Mouse (Mus musculus): Measurements from ENCODE around the gene Gosr2. TPM values are rescaled to one million over a fixed set of nuclear protein-coding genes. Genes with fewer than 3 reads are reported as not detected.

Gosr2 gene
- polyA plus RNA-seq, 1 experiment, result 73.9 TPM

DNA sequence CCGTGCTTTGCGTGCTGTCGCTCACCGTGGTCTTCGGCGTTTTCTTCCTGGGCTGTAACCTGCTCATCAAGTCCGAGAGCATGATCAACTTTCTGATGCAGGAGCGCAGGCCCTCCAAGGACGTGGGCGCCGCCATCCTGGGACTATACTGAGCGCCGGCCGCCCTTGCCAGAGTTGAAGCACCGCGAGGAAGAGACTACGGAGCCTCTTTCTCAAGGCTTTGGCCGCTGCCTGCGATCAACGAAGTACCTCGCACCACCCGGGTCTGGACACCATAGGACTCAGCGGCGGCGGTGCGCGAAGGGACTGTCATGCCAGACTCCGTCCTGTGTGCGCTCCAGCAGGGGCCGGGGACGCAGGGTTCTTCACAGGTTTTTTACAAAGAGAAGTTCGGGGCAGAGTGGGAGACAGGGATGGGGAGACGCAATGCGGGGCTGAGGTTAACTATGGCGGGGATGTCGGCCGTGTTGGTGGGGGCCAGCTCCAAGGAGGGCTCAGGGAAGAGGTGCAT lies 47.7 kb downstream of the Gosr2 start:
- Histone ChIP-seq H3K79me2 (ENCODE audit: control insufficient read depth, insufficient read depth) (no peaks in the 10 kb centered on the region), H3K4me3 (no peak overlapping the region), H3K4me2 (ENCODE audit: low read depth) (no peak overlapping the region), H3ac (ENCODE audit: control insufficient read depth, insufficient read length) (no peak overlapping the region), H3K36me3 (ENCODE audit: control insufficient read depth, insufficient read depth) (no peaks in the 10 kb centered on the region), H3K27me3 (ENCODE audit: control insufficient read depth, insufficient read depth, insufficient read length) (peaks cover 53% of the 10 kb centered on the region)
- TF ChIP-seq MYOD1 (IDR thresholded peaks at IDR 0.05; ENCODE audit: control insufficient read depth in 1 of 3, insufficient read length in 2 of 3, low read depth in 2 of 3) (no peak), REST (IDR thresholded peaks at IDR 0.05; ENCODE audit: insufficient read depth, insufficient read length) (no peak), SRF (IDR thresholded peaks at IDR 0.05; ENCODE audit: control insufficient read depth, insufficient read length, low read depth) (no peak), MAX (IDR thresholded peaks at IDR 0.05; ENCODE audit: low read depth) (no peak)

DNA sequence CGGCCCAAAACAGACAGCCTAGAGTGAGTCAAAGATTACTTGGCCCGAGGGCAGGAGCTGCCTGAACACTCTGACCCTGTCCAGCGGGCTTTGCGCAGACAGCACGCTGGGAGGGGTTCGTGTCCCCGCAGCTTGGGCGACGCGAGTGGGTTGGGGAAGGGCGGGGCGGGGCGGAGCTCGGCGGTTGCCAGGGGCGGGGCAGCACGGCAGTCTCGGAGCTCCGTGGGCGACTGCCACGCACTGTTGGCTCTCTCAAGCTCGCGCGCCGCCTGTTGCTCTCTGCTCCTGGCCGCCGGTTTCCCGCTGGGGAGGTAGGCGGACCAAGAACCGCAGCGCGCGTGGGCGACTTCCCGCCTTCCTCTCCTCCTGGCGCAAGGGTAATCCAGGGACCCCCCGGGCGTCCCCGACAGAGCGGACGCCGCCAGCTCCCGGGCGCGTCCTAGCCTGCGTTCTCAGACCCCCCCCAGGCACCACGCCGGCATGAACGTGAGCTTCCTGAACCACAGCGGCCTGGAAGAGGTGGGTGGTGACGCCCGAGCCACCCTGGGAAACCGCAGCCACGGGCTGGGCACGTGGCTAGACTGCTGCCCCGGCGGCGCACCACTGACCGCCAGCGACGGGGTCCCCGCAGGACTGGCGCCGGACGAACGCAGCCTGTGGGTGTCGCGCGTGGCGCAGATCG lies 48.3 kb downstream of the Gosr2 start, which contains the start of gene Rprml:
Rprml (plus strand) TSS at position 270 of the 682 bp plus-strand sequence.
- H3ac ChIP-seq (ENCODE audit: control insufficient read depth, insufficient read length), result no peak within 1 kb of the TSS
- peaks cover 53% of the 10 kb centered on the region for H3K27me3 ChIP-seq (ENCODE audit: control insufficient read depth, insufficient read depth, insufficient read length)
- no peak within 1 kb of the TSS for H3K4me3 ChIP-seq
- no peaks in the 10 kb centered on the region for H3K36me3 ChIP-seq (ENCODE audit: control insufficient read depth, insufficient read depth)
- no peak within 1 kb of the TSS for H3K4me2 ChIP-seq (ENCODE audit: low read depth)
- TF ChIP-seq E2F4 (IDR thresholded peaks at IDR 0.05; ENCODE audit: insufficient read depth), result no peak
- no peak for TF ChIP-seq MYOG (IDR thresholded peaks at IDR 0.05; ENCODE audit: control insufficient read depth in 1 of 3, insufficient read depth in 1 of 3, insufficient read length in 2 of 3, low read depth in 2 of 3)
- TF ChIP-seq SRF (IDR thresholded peaks at IDR 0.05; ENCODE audit: control insufficient read depth, insufficient read length, low read depth), result no peak
- no peak for TF ChIP-seq POLR2A (IDR thresholded peaks at IDR 0.05; ENCODE audit: insufficient read length, low read depth)
- no peaks in the 10 kb centered on the region for H3K79me2 ChIP-seq (ENCODE audit: control insufficient read depth, insufficient read depth)

- H3K79me2 ChIP-seq (ENCODE audit: control insufficient read depth, insufficient read depth), result no peaks in the 10 kb centered on the region
- no peak overlapping the region for H3K4me3 ChIP-seq
- H3ac ChIP-seq (ENCODE audit: control insufficient read depth, insufficient read length), result no peak overlapping the region
- H3K4me2 ChIP-seq (ENCODE audit: low read depth), result no peak overlapping the region
- H3K27me3 ChIP-seq (ENCODE audit: control insufficient read depth, insufficient read depth, insufficient read length), result peaks cover 50% of the 10 kb centered on the region
- TF ChIP-seq TCF3 (IDR thresholded peaks at IDR 0.05; ENCODE audit: insufficient read length, low read depth) (no peak), TCF12 (IDR thresholded peaks at IDR 0.05; ENCODE audit: insufficient read depth, poor library complexity, severe bottlenecking) (no peak), POLR2AphosphoS2 (IDR thresholded peaks at IDR 0.05; ENCODE audit: insufficient read length, low read depth) (no peak), MAX (IDR thresholded peaks at IDR 0.05; ENCODE audit: low read depth) (no peak), POLR2A (IDR thresholded peaks at IDR 0.05; ENCODE audit: insufficient read length, low read depth) (no peak)
- no peaks in the 10 kb centered on the region for H3K36me3 ChIP-seq (ENCODE audit: control insufficient read depth, insufficient read depth)
Measured at GRCm38 (mm10) chr11:103648656-103649055, 49.0 kb downstream of the Gosr2 start.

DNA sequence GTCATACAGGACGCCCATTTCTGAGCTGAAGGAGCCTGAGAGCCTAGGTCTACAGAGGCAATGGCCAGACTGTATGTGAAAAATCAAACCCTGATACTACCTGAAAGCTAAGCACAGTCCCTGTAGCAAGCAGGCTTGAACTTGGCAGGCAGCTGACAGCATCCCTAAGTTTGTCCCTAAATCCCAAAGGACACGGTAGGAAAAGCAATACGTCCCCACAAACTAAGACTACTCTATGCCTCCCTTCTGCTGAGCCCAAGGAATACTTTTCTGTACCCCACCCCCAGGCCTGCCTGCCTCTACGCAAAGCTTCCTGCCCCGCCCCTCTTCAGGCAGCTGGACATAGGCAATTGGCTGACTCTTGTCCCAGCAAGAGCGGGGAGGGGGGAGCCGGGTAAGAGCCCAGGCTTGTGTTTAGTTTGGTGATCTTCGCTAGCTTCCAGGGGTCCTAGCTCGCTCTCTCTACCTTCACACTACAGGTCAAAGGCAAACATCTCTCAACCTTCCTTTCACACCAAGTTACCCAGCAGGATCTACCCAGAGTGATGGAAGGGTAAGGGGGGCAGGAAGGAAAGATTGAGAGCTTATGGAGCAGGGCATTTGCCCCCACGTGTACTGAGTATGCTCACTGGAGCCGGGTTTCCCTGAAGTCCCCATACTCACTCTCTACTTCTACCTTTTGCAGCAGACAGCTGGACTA lies 49.6 kb downstream of the Gosr2 start:
- no peaks in the 10 kb centered on the region for H3K79me2 ChIP-seq (ENCODE audit: control insufficient read depth, insufficient read depth)
- no peaks in the 10 kb centered on the region for H3K36me3 ChIP-seq (ENCODE audit: control insufficient read depth, insufficient read depth)
- no peak for TF ChIP-seq MAX (IDR thresholded peaks at IDR 0.05; ENCODE audit: low read depth)
- no peak for TF ChIP-seq USF1 (IDR thresholded peaks at IDR 0.05; ENCODE audit: low read depth)
- TF ChIP-seq POLR2A (IDR thresholded peaks at IDR 0.05; ENCODE audit: insufficient read length, low read depth), result no peak
- TF ChIP-seq CEBPB (IDR thresholded peaks at IDR 0.05; ENCODE audit: insufficient read depth, poor library complexity, severe bottlenecking), result no peak
- TF ChIP-seq MYOG (IDR thresholded peaks at IDR 0.05; ENCODE audit: control insufficient read depth in 1 of 3, insufficient read depth in 1 of 3, insufficient read length in 2 of 3, low read depth in 2 of 3), result no peak
- no peak for TF ChIP-seq TCF3 (IDR thresholded peaks at IDR 0.05; ENCODE audit: insufficient read length, low read depth)
- no peak for TF ChIP-seq TCF12 (IDR thresholded peaks at IDR 0.05; ENCODE audit: insufficient read depth, poor library complexity, severe bottlenecking)
- TF ChIP-seq POLR2AphosphoS2 (IDR thresholded peaks at IDR 0.05; ENCODE audit: insufficient read length, low read depth), result no peak
- TF ChIP-seq E2F4 (IDR thresholded peaks at IDR 0.05; ENCODE audit: insufficient read depth), result no peak
- no peak for TF ChIP-seq REST (IDR thresholded peaks at IDR 0.05; ENCODE audit: insufficient read depth, insufficient read length)
- no peak for TF ChIP-seq MYOD1 (IDR thresholded peaks at IDR 0.05; ENCODE audit: control insufficient read depth in 1 of 3, insufficient read length in 2 of 3, low read depth in 2 of 3)
- no peak for TF ChIP-seq SRF (IDR thresholded peaks at IDR 0.05; ENCODE audit: control insufficient read depth, insufficient read length, low read depth)
- no peak overlapping the region for H3K4me2 ChIP-seq (ENCODE audit: low read depth)
- no peak overlapping the region for H3ac ChIP-seq (ENCODE audit: control insufficient read depth, insufficient read length)
- no peak overlapping the region for H3K4me3 ChIP-seq
- peaks cover 50% of the 10 kb centered on the region for H3K27me3 ChIP-seq (ENCODE audit: control insufficient read depth, insufficient read depth, insufficient read length)

GRCm38 (mm10) chr11:103646301-103646700 lies 51.4 kb downstream of the Gosr2 start:
- Histone ChIP-seq H3ac (ENCODE audit: control insufficient read depth, insufficient read length) (no peak overlapping the region), H3K27me3 (ENCODE audit: control insufficient read depth, insufficient read depth, insufficient read length) (peaks cover 52% of the 10 kb centered on the region), H3K4me3 (no peak overlapping the region), H3K4me2 (ENCODE audit: low read depth) (no peak overlapping the region), H3K36me3 (ENCODE audit: control insufficient read depth, insufficient read depth) (no peaks in the 10 kb centered on the region), H3K79me2 (ENCODE audit: control insufficient read depth, insufficient read depth) (no peaks in the 10 kb centered on the region)
- TF ChIP-seq E2F4 (IDR thresholded peaks at IDR 0.05; ENCODE audit: insufficient read depth) (no peak), MYOG (IDR thresholded peaks at IDR 0.05; ENCODE audit: control insufficient read depth in 1 of 3, insufficient read depth in 1 of 3, insufficient read length in 2 of 3, low read depth in 2 of 3) (no peak), SRF (IDR thresholded peaks at IDR 0.05; ENCODE audit: control insufficient read depth, insufficient read length, low read depth) (no peak), USF1 (IDR thresholded peaks at IDR 0.05; ENCODE audit: low read depth) (no peak), TCF12 (IDR thresholded peaks at IDR 0.05; ENCODE audit: insufficient read depth, poor library complexity, severe bottlenecking) (no peak), MAX (IDR thresholded peaks at IDR 0.05; ENCODE audit: low read depth) (no peak), REST (IDR thresholded peaks at IDR 0.05; ENCODE audit: insufficient read depth, insufficient read length) (no peak), TCF3 (IDR thresholded peaks at IDR 0.05; ENCODE audit: insufficient read length, low read depth) (no peak), MYOD1 (IDR thresholded peaks at IDR 0.05; ENCODE audit: control insufficient read depth in 1 of 3, insufficient read length in 2 of 3, low read depth in 2 of 3) (no peak), CEBPB (IDR thresholded peaks at IDR 0.05; ENCODE audit: insufficient read depth, poor library complexity, severe bottlenecking) (no peak), POLR2A (IDR thresholded peaks at IDR 0.05; ENCODE audit: insufficient read length, low read depth) (no peak), POLR2AphosphoS2 (IDR thresholded peaks at IDR 0.05; ENCODE audit: insufficient read length, low read depth) (no peak)

Measured in myocyte (in vitro differentiated cells).